Mouse (Mus musculus) ES-E14 (cell line): Measurements from ENCODE around the gene Hltf. TPM values are rescaled to one million over a fixed set of nuclear protein-coding genes. Genes with fewer than 3 reads are reported as not detected.
"Not testable (repeated sequence)": the region's sequence is repeated elsewhere in the genome, so short reads cannot be mapped to it uniquely, and the experiment has no call there.

Experiments used
- DNase-seq: peaks from one replicate; pipeline ENCODE4 v3.0.0-alpha.2; 2013; ENCODE audit warnings: low read depth, low spot score
- H3K27ac ChIP-seq: 2 replicates; pipeline ENCODE4 v1.5.1; 2012; ENCODE audit warnings: low read depth, mild to moderate bottlenecking, low read length, moderate library complexity, mixed read lengths; ENCODE audit not compliant: poor library complexity, insufficient read depth, severe bottlenecking
- H3K36me3 ChIP-seq: 2 replicates; pipeline ENCODE4 v1.6.1; 2012; ENCODE audit warnings: mild to moderate bottlenecking, low read length, moderate library complexity, mixed read lengths; ENCODE audit not compliant: control insufficient read depth, poor library complexity, insufficient read depth, severe bottlenecking
- H3K4me1 ChIP-seq, 2 experiments: fragments of 150-350 bp in 1 of 2; sonication (generic) in 1 of 2; 2 replicates each; pipeline ENCODE4 v1.6.1; 2012; ENCODE audit warnings: low read length in 2 of 2, mild to moderate bottlenecking in 1 of 2, mixed read lengths in 1 of 2; ENCODE audit not compliant: control insufficient read depth in 2 of 2, insufficient read depth in 2 of 2, poor library complexity in 1 of 2
- H3K4me3 ChIP-seq, 2 experiments: fragments of 150-350 bp in 1 of 2; sonication (generic) in 1 of 2; 2 replicates each; pipeline ENCODE4 v1.5.1; 2012; ENCODE audit warnings: low read length in 2 of 2, low read depth in 1 of 2, mild to moderate bottlenecking in 1 of 2, mixed read lengths in 1 of 2; ENCODE audit not compliant: insufficient read depth in 1 of 2, poor library complexity in 1 of 2, severe bottlenecking in 1 of 2
- H3K9ac ChIP-seq: 2 replicates; pipeline ENCODE4 v1.6.1; 2012; ENCODE audit warnings: low read depth, mild to moderate bottlenecking, low read length, mixed read lengths; ENCODE audit not compliant: poor library complexity, insufficient read depth, severe bottlenecking
- H3K9me3 ChIP-seq: fragments of 150-350 bp; sonication (generic); 2 replicates; pipeline ENCODE4 v1.6.1; 2012; ENCODE audit warnings: low read depth, mild to moderate bottlenecking, low read length; ENCODE audit not compliant: control insufficient read depth, insufficient read depth
- CHD2 ChIP-seq: IDR thresholded peaks from 2 replicates; pipeline ENCODE4 v1.6.1; 2014; ENCODE audit warnings: mild to moderate bottlenecking, low read depth, low read length, inconsistent platforms
- HCFC1 ChIP-seq: IDR thresholded peaks from 2 replicates; pipeline ENCODE4 v1.6.1; 2012; ENCODE audit warnings: low read length, inconsistent platforms, borderline replicate concordance; ENCODE audit not compliant: insufficient read depth
- MAFK ChIP-seq: IDR thresholded peaks from 2 replicates; pipeline ENCODE4 v1.6.1; 2014; ENCODE audit warnings: mild to moderate bottlenecking, low read depth, low read length, inconsistent platforms; ENCODE audit not compliant: insufficient read depth
- ZC3H11A ChIP-seq: IDR thresholded peaks from 2 replicates; pipeline ENCODE4 v1.6.1; 2012; ENCODE audit warnings: low read depth, mild to moderate bottlenecking, inconsistent platforms, low read length, borderline replicate concordance
- ZNF384 ChIP-seq: IDR thresholded peaks from 2 replicates; pipeline ENCODE4 v1.6.1; 2012; ENCODE audit warnings: low read depth, low read length, inconsistent platforms
- in situ Hi-C, 2 experiments: fragments of 600-800 bp; cut with MboI; formaldehyde crosslinking; loops; one replicate each; pipeline ENCODE4 v1.15.1; 2025; ENCODE audit warnings: low sequenced_read_pairs in 2 of 2, inconsistent platforms in 1 of 2; ENCODE audit not compliant: unreplicated experiment in 2 of 2
- total RNA-seq: library from RNA; depleted of rRNA; stranded (reverse); fragments of 300-350 nt; gene quantifications from 2 replicates; pipeline ENCODE4 v1.2.3, GENCODE M21; 2012

Hltf gene
- total RNA-seq, 1 experiment = 21.0 TPM

DNA sequence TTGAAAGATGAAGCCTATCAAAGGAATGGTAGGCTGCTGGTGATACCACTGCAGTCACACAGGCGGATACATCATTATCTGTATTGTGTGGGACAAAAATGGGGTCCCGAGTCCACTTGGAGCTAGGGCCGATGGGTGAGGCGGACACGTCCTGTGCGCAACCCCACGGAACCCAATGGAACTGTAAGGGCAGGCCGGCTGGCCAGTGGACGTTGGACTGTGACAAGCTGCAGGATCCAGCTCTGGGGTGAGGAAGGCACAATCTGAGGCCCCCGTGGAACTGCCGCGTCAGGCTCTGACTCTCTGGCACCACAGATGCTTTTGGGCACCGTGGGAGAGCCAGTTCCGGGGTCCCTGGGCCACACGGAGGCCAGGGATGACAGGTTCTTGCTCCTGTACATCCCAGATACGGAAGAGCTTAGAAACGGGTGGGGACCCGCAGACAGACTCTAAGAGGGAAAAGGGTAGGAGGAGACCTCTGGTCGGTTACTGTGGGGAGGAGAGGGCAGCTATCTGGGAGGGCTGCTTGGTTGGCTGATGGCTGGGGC is 61.5 kb downstream of the Hltf start:
- H3K4me3 ChIP-seq = peak overlapping the region in 1 of 2 experiments; percentile 42; a peak in 3 of 4 replicates
- H3K36me3 ChIP-seq = peaks cover 4% of the 10 kb centered on the region
- TF ChIP-seq CHD2 (no peak), ZNF384 (no peak), ZC3H11A (no peak), MAFK (no peak), HCFC1 (no peak)
- H3K9ac ChIP-seq = no peak overlapping the region
- in situ Hi-C loops = no loop called here
- no peaks in the 10 kb centered on the region for H3K9me3 ChIP-seq
- DNase-seq = peak; percentile 13
- no peak overlapping the region for H3K27ac ChIP-seq
- H3K4me1 ChIP-seq = peaks cover 4 to 10% of the 10 kb centered on the region in 2 experiments; a peak in 2 of 4 replicates

DNA sequence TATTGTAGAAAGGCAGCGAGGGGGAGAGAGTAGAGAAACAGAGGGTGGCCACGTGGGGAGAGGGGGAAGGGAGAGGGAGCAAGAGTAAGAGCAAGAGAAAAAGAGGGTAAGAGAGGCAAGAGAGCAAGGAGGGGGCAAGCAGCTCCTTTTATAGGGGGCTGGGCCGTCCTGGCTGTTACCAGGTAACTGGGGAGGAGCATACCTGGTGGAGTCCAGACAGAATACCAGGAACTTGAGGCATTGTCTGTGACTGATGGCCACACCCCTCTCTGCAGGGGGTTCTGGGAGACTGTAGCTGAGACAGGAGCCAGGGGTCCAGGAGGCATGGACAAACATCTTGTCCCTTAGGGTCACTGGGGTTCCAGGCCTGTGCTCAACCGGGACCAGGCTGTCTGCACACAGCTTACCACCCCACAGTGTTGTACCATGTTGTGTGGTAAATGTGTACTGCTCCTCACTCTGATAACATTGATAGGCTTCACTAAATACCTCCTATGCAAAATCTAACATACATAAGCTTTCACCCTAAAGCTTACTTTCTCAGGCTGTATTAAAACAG is 62.2 kb downstream of the Hltf start:
- peaks cover 4 to 10% of the 10 kb centered on the region in 2 experiments; a peak in 2 of 4 replicates for H3K4me1 ChIP-seq
- H3K9ac ChIP-seq = no peak overlapping the region
- TF ChIP-seq HCFC1 (0 out of 2 replicates have a peak, but pooled peaks have one; percentile 16), CHD2 (no peak)
- no peaks in the 10 kb centered on the region for H3K9me3 ChIP-seq
- in situ Hi-C loops = no loop called here
- peak overlapping the region in 1 of 2 experiments; percentile 42; a peak in 2 of 4 replicates for H3K4me3 ChIP-seq
- peak; percentile 55 for DNase-seq
- peaks cover 4% of the 10 kb centered on the region for H3K36me3 ChIP-seq
- H3K27ac ChIP-seq = no peak overlapping the region

DNA sequence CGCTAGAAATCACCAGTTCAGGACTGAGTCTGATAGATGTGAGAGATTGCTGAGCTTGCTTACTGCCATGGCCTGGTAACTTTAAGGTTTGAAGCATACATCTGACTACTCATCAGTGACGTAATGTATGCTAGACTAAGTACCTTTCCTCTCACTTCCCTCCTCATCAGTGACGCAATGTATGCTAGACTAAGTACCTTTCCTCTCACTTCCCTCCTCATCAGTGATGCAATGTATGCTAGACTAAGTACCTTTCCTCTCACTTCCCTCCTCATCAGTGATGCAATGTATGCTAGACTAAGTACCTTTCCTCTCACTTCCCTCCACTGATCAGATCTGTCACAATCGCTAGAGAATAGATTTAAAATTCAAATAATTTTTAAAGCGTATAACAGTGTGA is 64.0 kb downstream of the Hltf start:
- H3K9me3 ChIP-seq, H3K9ac ChIP-seq, DNase-seq, in situ Hi-C loops, H3K4me3 ChIP-seq, H3K27ac ChIP-seq, H3K36me3 ChIP-seq: not testable (repeated sequence)
- H3K4me1 ChIP-seq = peaks cover 4 to 10% of the 10 kb centered on the region in 2 experiments; a peak in 2 of 4 replicates

DNA sequence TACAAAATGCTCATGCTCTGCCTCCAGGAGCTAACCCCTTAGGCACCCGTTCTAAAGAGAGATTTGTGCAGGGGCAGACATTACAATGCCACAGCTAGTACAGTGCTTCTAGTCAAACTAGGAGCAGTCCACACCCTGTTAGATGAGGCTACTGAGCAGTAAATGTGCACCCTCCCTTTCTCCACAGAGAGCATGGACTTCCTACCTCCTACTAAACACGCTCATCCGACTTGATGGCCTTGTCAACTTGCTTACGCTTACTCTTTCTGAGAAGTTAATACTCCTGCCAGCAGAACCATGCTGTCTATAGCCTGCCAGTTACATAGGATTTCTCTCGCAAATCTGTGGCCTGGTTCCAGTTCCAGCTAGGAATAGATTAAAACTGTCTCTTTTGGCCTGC is 68.0 kb downstream of the Hltf start:
- TF ChIP-seq ZC3H11A (no peak), MAFK (no peak), CHD2 (no peak), HCFC1 (no peak), ZNF384 (no peak)
- H3K4me1 ChIP-seq = 0 out of 4 replicates have a peak, but pooled peaks cover 0 to 2% of the 10 kb centered on the region in 2 experiments

DNA sequence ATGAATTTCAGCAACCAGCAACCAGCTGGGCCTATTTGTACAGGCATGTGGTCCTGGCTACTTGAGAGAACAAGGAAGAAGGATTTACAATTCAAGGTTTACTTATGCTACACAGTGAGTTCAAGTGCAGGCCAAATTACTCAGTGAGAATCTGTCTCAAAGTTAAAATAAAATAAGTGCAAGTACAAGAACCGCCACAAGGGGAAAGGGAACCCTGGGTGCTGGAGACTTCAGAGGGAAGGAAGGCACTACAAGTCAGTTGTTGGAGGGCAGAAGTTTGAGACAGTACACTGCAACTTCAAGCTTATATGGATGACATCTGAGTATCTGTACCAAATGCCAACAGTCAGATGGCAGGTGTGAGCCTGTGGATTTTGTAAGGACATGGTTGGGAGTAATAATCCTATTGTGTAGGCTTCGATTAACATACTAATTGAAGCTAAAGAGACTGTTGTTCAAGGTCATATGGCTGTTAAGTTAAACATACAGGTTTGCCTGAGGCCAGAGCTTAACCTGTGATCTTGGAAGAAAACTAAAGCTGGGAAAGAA is 69.5 kb downstream of the Hltf start:
- 0 out of 4 replicates have a peak, but pooled peaks cover 0 to 2% of the 10 kb centered on the region in 2 experiments for H3K4me1 ChIP-seq
- H3K9ac ChIP-seq = no peak overlapping the region
- in situ Hi-C loops = no loop called here
- TF ChIP-seq HCFC1 (no peak), ZC3H11A (no peak), ZNF384 (no peak), MAFK (no peak), CHD2 (no peak)
- peak; percentile 45 for DNase-seq
- H3K9me3 ChIP-seq = no peaks in the 10 kb centered on the region
- no peak overlapping the region for H3K4me3 ChIP-seq
- H3K27ac ChIP-seq = no peak overlapping the region
- H3K36me3 ChIP-seq = no peaks in the 10 kb centered on the region

More for the DNA sequence above, 68.0 kb downstream of the Hltf start:
- Histone ChIP-seq H3K9ac (no peak overlapping the region), H3K4me3 (no peak overlapping the region), H3K36me3 (no peaks in the 10 kb centered on the region), H3K27ac (no peak overlapping the region), H3K9me3 (no peaks in the 10 kb centered on the region)
- DNase-seq = no peak
- in situ Hi-C loops = no loop called here
